Mouse (Mus musculus): ENCODE data around the gene Gm45713. TPM values are rescaled to one million over a fixed set of nuclear protein-coding genes. Genes with fewer than 3 reads are reported as not detected.
"Not testable (repeated sequence)": the region's sequence is repeated elsewhere in the genome, so short reads cannot be mapped to it uniquely, and the experiment has no call there.

The Gm45713 gene
- polyA plus RNA-seq (2012; rRNA removed) = 0.06 and 0.12 TPM in 2 replicates

DNA sequence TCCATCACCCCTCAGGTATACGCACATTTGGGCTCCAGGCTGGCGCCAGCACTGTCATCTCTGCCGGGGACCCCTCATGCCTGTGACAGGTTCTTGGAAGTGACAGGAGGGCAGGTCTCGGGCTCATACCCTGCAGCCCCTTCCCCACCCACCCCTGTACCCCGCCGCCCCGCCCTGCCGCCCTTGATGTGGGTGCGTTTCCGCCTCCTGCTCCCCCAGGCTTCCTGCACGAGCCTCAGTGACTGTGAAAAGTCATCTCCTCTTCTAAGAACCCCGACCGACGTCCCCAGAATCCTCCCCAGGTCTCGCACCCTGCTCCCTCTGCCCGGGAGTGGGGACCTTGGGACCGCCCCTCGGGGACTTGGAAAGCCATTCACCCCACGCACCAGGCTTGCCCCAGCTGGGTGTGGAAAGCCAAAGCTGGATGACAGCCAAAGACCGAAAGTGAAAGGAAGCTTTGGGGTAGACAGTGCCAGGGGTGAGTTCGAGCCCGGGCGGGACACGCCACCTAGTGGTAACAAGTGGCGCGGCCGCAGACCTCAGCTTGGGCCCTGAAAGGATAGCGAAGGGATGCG lies at the start of gene Gm45713, which contains the start of gene Flt3l:
Gene Gm45713, minus strand, starts transcription at position 239 of the 575 bp plus-strand sequence.
Gene Flt3l, minus strand, starts transcription at position 440 of the 575 bp plus-strand sequence.
- peak; percentile 78 to 95 for DNase-seq (ENCODE audit: extremely low spot score in 1 of 2, low spot score in 1 of 2)

DNA sequence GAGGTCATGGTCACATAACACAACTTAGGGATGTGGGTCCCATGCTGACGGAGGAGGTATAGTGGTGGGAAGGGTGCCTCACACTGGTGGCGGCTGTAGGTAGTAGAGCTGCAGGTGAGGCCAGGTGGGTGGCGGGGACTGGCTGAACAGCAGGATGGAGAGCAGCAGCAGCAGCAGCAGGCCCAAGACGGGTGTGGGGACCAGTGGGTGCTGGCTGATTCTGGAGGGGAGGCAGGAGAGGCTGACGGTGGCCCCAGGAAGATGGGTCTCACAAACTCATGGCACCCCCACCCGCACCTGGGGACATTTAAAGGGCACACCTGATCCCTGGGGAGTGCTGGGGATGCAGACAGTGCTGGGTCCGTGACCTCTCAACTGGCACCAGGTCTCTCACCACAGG lies 47.6 kb upstream of the Gm45713 start:
- no peak for DNase-seq (ENCODE audit: extremely low spot score in 1 of 2, low spot score in 1 of 2)

DNA sequence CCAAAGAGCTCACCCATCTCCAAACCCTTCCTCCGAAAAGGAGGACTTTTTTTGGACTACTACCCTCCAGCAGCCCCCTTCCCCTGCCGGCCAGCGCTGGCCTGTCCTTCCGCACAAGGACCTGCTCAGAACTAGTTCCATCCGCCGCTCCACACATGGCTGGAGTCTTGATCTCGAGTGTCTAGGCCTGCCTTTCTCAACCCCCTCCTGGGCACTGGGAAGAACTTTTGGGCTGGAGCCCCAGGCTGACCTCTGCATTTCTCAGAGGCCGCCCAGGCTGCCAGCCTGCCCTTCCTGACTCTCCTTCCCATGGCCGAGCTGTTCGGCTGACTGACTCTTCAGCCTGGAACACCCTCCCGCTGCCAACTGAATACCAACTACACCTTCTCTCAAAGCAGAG lies 46.6 kb upstream of the Gm45713 start:
- no peak for DNase-seq (ENCODE audit: extremely low spot score in 1 of 2, low spot score in 1 of 2)

DNA sequence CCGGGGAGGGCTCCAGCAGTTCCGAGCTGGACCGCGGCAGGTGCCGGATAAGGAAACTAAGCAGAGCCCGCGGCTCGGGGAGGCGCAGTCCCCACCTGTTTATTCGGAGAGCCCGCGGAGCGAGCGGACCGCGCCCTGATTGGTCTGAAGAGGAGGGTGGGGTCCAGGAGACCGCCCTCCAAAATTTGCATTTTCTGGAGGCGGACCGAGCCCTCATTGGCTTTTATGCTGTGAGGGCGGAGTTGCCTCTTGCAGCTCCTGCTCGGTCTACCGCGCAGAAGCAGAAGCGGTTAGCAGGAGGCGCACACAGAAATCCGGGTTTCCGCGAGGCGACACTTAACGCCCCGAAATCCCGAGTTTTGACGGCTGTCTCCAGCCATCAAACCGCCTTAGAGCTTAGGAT lies 46.2 kb upstream of the Gm45713 start:
- peak; percentile 78 to 90 for DNase-seq (ENCODE audit: extremely low spot score in 1 of 2, low spot score in 1 of 2)

DNA sequence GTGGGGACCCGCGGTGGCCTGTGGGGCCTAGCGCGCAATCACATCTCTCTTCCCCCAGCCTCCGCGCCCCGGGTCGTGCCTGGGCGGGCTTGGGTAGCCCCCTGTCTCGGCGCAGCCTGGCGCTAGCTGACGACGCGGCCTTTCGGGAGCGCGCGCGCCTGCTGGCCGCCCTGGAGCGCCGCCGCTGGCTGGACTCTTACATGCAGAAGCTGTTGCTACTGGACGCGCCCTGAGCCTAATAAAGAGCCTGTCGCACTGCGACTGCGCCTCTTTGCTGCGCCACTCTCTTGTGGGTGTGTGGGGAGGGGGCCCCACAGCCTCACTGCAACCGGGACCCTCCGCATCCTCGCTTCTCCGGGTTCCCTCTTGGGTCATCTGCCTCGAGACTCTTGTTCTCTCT lies 45.5 kb upstream of the Gm45713 start:
- no peak for DNase-seq (ENCODE audit: extremely low spot score in 1 of 2, low spot score in 1 of 2)

DNA sequence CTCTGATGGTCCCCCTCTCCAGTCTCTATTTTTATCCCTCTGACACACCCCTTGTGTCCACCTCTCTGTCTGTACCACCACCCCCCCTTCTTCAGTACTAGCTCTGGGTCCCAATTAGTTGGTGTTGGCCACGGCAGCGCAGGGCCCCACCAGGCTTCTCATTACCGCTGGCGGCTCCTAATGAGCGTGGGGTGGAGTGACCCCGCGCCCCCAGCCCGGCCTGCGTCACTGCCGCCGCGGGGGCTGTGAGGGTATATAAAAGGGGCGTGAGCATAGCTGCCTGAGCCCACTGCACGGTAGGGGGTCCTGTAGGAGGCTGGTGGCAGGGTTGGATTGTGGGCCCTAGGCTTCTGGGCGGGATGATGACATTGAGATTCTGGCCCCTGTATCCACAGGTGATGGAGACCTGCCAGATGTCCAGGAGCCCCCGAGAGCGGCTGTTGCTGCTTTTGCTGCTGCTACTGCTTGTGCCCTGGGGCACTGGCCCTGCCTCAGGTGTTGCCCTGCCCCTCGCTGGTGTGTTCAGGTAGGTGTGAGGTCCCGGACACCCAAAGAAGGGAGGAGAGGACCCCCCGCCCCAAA lies 45.0 kb upstream of the Gm45713 start, which contains the start of gene Pth2:
Gene Pth2, plus strand, starts transcription at position 100 of the 582 bp plus-strand sequence.
- no peak for DNase-seq (ENCODE audit: extremely low spot score in 1 of 2, low spot score in 1 of 2)

DNA sequence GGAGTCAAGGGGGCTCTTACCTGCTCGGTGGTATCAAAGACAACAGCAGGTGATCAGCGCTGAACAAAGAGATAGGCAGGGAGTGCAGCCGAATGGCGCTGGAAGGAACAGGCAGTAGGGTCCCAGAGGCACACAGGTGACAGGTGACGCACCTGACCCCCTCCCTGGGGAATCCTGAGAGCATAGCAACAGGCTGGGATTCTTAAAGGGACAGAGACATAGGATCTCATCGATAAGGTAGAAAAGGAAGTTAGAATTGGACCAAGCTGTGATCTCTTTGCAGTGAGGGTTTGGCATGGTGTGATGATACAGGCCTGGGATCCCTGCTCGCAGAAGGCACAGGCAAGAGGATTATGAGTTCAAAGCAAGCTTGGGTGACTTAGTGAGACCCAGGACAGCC lies 43.4 kb upstream of the Gm45713 start, which contains the start of gene Gfy:
Gene Gfy, minus strand, starts transcription at position 101 of the 400 bp plus-strand sequence.
- no peak for DNase-seq (ENCODE audit: extremely low spot score in 1 of 2, low spot score in 1 of 2)

DNA sequence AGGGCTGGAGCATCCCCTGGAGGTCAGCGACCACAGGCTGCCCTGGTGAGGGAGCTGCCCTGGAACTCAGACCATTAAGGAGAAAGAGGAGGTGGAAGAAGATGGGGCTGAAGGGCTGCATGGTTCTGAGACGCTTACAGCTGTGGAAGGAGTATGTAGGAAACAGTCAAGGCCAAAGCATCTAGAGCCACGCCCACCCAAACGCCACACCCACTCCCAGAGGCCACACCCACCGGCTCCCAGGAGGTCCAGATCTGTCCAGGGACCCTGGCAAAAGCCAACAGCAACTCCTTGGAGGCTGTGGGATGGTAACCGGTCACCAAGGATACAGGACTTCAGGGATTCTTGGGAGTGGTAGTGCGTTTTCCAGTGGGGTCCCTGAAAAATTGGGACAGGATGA lies 42.5 kb upstream of the Gm45713 start:
- DNase-seq (ENCODE audit: extremely low spot score in 1 of 2, low spot score in 1 of 2) = no peak

DNA sequence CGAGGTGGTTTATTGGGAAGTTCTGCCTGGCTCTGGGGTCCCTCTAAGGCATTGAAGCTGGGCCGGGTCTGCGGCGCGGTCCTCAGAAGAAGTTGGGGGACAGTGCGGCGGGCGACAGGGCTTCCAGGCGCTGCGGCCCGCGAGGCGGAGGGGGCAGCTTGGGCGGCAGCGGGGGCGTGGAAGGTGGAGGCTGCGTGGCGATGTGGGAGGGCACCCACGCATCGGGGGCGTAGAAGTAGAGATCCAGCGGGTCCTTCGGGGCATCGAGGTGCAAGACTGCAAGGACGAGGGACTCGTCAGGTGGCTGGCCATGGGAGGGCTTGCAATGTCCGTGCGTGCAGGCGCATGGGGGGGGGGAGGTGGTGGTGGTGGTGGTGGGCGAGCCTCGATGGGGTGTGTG lies 40.3 kb upstream of the Gm45713 start:
- no peak for DNase-seq (ENCODE audit: extremely low spot score in 1 of 2, low spot score in 1 of 2)

DNA sequence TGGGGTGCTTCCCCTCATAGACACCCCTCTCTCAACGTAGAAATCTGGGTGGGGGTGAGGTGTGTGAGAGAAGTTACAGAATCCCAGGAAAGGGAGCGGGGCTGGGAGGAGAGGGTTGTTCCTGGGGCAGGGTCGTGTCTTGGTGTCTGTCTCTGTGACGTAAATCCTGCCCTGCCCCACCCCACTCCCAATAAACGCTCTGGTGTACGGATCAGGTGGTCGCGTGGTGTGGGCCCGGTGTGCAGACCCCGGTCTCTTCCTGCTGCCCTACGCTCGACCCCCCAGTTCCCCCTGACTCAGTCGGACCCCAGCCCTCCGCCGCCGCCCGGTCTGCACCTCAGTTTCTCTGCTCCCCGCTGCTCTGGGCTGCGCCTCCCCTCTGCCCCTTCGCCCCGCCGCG lies 39.9 kb upstream of the Gm45713 start:
- no peak for DNase-seq (ENCODE audit: extremely low spot score in 1 of 2, low spot score in 1 of 2)

DNA sequence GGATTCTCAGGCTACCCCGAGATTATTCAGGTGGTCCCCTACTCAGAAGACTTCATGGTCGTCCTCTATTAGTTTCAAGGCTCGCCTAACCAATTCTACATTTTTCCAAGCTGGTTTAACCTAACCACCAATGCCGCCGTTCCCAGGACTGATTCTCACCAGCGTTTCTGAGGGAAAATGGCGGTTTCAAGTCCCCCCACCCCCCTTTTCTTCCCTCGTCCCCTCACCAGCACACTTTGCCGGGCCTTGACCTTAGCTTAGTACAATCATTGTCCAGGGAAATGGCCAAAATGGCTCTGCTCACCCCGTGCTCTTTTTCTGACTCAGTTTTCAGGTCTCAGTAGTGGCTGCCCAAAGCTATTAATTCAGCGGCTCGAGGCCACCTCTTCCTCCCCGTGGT lies 39.4 kb upstream of the Gm45713 start:
- DNase-seq (ENCODE audit: extremely low spot score in 1 of 2, low spot score in 1 of 2) = no peak

DNA sequence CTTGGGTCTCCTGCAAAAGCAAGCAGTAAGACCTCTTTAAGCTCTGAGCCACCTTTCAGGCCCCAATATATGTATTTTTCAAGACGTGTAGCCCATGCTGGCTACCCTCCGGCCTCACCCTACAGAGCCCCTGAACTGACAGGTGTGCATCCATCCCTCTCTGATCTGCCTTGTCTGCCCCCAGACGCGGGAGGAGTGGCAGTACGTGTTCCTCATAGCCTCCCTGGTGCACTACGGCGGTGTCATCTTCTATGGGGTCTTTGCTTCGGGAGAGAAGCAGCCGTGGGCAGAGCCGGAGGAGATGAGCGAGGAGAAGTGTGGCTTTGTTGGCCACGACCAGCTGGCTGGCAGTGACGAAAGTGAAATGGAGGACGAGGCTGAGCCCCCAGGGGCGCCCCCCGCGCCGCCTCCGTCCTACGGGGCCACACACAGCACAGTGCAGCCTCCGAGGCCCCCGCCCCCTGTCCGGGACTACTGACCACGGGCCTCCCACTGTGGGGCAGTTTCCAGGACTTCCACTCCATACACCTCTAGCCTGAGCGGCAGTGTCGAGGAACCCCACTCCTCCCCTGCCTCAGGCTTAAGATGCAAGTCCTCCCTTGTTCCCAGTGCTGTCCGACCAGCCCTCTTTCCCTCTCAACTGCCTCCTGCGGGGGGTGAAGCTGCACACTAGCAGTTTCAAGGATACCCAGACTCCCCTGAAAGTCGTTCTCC lies 38.7 kb upstream of the Gm45713 start:
- no peak for DNase-seq (ENCODE audit: extremely low spot score in 1 of 2, low spot score in 1 of 2)

DNA sequence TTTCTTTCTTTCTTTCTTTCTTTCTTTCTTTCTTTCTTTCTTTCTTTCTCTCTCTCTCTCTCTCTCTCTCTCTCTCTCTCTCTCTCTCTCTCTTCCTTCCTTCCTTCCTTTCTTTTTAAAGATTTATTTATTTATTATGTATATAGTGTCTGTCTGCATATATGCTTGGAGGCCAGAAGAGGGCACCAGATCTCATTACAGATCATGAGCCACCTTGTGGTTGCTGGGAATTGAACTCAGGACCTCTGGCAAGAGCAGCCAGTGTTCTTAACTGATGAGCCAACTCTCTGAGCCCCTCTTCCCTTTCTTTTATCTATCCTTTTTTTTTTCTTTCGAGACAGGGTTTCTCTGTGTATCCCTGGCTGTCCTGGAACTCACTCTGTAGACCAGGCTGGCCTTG lies 37.7 kb upstream of the Gm45713 start:
- not testable (repeated sequence) for DNase-seq (ENCODE audit: extremely low spot score in 1 of 2, low spot score in 1 of 2)

DNA sequence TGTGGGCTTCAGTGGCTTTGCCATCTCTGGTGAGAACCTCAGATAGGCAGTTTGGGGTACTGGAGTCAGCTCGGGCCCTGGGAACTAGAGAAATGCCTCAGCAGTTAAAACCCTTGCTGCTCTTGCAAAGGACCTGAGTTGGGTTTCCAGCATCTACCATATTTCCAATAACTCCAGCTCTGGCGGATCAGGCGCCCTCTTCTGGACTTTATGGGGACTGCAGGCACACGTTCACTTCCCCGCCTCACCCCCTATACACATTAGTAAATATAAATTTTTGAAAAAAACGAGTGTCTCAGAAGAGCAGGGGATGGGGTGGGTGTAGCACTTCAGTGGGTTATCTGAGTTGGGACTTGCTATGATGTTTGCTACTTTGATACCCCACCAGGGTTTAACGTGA lies 36.9 kb upstream of the Gm45713 start:
- no peak for DNase-seq (ENCODE audit: extremely low spot score in 1 of 2, low spot score in 1 of 2)

DNA sequence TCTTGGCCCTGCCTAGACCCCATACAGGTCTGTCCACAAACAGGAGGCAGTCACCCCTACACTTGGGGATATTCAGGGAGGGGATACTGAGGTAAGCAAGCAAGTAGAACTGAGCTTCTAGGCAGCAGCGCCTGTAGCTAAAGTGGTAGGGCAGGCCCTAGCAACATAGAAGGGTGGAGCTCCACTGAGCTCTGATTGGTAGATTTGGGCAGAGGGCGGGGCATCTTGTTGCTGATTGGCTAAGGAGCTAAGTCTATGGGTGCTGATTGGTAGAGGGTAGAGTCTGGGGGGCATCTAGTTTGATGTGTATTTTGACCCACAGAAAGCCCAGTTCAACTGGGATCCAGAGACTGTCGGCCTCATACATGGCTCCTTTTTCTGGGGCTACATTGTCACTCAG lies 33.5 kb upstream of the Gm45713 start:
- DNase-seq (ENCODE audit: extremely low spot score in 1 of 2, low spot score in 1 of 2) = peak in 1 of 2 experiments; percentile 74

DNA sequence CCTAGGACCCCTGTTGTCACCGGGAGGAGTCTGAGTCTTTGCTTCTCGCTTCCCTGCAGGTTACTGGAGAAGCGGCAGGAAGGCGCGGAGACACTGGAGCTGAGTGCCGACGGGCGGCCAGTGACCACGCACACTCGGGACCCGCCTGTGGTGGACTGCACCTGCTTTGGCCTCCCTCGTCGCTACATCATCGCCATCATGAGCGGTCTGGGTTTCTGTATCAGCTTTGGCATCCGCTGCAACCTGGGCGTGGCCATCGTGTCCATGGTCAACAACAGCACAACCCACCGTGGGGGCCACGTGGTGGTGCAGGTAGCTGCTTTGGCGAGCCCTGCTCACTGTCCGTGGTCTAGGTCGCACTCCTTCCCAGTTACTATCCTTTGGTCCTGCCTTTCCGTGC lies 32.6 kb upstream of the Gm45713 start:
- DNase-seq (ENCODE audit: extremely low spot score in 1 of 2, low spot score in 1 of 2) = no peak

DNA sequence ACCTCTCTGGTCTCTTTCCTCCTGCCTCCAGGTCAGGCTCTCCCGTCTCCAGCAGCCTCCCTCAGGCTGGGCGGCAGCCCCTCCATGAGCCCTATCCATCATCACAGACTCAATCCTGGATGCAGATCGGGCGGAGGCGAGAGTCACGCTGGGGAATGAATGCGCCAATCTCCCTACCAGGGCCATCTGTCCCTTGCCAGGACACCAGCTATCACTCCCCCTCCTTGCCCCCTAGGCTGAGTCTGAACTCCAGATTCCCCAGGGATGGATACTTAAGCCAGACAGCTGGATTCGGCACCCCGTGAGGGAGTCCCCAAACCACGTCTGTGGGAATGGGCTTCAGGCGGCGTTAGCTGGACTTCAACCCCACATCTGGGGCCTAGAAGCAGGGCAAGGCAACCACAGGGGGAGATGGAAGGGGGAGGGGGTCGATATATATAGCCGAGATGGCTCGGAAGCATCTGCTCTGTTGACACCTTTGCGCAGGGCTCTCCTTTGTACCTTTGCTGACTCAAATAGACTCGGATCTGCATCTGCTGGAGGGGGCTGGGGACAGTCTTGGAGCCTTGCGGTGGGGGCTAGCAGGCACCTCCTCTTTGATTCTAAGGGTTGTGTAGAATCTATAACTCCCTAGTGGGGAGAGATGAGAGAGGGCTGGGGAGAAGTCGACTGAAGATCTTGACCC lies 31.9 kb upstream of the Gm45713 start:
- peak in 1 of 2 experiments; percentile 73 for DNase-seq (ENCODE audit: extremely low spot score in 1 of 2, low spot score in 1 of 2)

DNA sequence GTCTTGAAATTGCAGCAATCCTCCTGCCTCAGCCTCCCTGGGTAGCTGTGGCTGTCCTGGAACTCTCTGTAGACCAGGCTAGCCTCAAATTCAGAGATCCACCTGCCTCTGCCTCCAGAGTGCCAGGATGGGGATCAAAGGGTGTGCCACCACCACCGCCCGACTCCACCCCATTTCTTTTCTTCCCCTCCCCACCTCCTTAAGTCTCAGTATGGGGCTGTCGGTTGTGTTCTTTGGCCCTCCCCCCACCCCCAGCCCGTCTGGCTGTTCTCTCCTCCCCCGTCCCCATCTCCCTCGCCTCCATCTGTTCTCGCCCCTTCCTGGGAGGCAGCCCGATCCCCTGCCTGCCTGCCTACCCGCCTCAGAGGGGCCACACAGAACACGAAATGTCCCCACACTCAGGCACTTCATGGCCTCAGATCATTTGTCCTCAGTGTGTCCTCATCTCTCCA lies 30.9 kb upstream of the Gm45713 start:
- peak in 1 of 2 experiments; percentile 60 for DNase-seq (ENCODE audit: extremely low spot score in 1 of 2, low spot score in 1 of 2)

DNA sequence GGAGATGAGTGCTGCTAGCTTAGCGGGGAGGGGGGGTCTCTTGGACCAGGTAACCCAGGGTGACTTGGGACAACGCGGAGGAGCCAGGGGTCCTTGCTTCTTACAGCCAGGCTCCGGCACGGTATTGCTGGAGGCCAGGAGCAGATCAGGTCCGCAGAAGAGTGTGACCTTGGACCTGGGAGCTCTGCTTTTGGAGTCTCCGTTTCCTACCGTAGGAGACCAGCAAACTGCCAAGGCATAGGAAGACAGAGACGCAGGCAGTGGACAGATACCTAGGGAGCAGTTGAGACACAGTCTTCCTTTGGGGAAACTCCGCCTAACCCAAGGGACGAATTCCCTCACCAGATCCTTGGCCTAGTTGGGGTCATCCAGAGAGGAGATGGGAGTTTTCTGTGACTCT lies 29.7 kb upstream of the Gm45713 start:
- no peak for DNase-seq (ENCODE audit: extremely low spot score in 1 of 2, low spot score in 1 of 2)

DNA sequence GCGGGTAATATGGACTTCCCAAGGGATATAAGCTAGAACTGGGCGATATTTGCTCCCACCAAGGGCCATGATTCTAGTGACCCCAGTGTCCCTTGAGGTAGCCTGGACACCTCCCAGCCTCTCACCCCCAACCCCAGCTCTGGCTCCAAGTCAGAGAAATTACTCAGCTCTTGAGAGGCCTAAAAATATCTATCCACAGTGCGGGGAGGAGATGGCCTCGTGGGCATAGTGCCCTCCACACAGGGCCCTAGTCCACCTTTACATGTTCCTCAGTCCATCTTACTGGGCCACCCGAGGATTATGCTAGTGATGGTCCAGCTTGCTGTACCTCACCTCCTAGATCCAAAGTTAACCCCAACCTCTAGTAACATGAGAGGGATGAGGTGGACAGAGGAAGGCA lies 28.8 kb upstream of the Gm45713 start:
- no peak for DNase-seq (ENCODE audit: extremely low spot score in 1 of 2, low spot score in 1 of 2)
